Mouse (Mus musculus) adrenal gland (tissue): Measurements from ENCODE around the gene Chn2.

Experiments
- intact Hi-C: fragments of 180-260 bp; cut with DNase I; formaldehyde crosslinking; loops from one replicate; pipeline ENCODE4 v1.15.1; 2025

Chn2 gene

GRCm38 (mm10) chr6:54328783-54329182, 289.4 kb downstream of the Chn2 start:
- intact Hi-C loops = no loop called here

GRCm38 (mm10) chr6:54329598-54329997, 290.2 kb downstream of the Chn2 start:
- intact Hi-C loops = no loop called here

- intact Hi-C loops = no loop called here
Observed at GRCm38 (mm10) chr6:54330166-54330565, 290.8 kb downstream of the Chn2 start.

- intact Hi-C loops = no loop called here
Observed at GRCm38 (mm10) chr6:54331765-54332164, 292.4 kb downstream of the Chn2 start.

- intact Hi-C loops = no loop called here
Observed at GRCm38 (mm10) chr6:54332203-54332602, 292.8 kb downstream of the Chn2 start.

GRCm38 (mm10) chr6:54333116-54333651, 293.8 kb downstream of the Chn2 start:
- intact Hi-C loops = no loop called here

- intact Hi-C loops = no loop called here
Observed at GRCm38 (mm10) chr6:54333652-54334396, 294.5 kb downstream of the Chn2 start.

- intact Hi-C loops = no loop called here
Observed at GRCm38 (mm10) chr6:54337321-54337720, 298.0 kb downstream of the Chn2 start.

GRCm38 (mm10) chr6:54341133-54341532, 301.8 kb downstream of the Chn2 start:
- intact Hi-C loops = no loop called here

GRCm38 (mm10) chr6:54342223-54342622, 302.9 kb downstream of the Chn2 start:
- intact Hi-C loops = no loop called here
